Mouse (Mus musculus): ENCODE results near the gene Accs. TPM values are rescaled to one million over a fixed set of nuclear protein-coding genes. Genes with fewer than 3 reads are reported as not detected.

Accs gene
- total RNA-seq, 1 experiment from 2014 or later = 17.6 TPM

DNA sequence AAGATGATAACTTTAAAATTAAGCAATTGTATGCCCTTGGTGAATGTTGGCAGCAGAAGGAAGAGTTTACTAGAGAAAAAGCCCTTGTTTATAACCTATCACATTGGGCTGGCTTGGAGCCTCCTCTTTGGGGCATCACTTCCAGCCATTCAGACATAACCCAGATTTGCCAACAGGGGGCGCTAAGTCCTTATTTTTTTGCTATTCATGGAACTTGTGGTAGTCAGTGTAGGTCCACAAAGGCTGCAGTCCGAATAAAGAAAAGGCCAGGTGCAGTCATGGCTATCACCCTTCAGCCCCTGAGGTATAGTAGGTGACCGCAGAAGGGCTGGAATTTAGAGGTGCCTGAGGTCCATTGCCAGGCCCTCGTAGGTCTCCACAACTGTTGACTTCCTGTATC, 21.1 kb upstream of the Accs start:
- ATAC-seq (replicated peaks in 1 of 2; ENCODE audit: insufficient read depth in 1 of 2, low FRiP score in 2 of 2, low TSS enrichment in 1 of 2, low read depth in 1 of 2, poor library complexity in 2 of 2, severe bottlenecking in 2 of 2) = peak; percentile 50 to 54; a peak in 2 of 4 replicates

DNA sequence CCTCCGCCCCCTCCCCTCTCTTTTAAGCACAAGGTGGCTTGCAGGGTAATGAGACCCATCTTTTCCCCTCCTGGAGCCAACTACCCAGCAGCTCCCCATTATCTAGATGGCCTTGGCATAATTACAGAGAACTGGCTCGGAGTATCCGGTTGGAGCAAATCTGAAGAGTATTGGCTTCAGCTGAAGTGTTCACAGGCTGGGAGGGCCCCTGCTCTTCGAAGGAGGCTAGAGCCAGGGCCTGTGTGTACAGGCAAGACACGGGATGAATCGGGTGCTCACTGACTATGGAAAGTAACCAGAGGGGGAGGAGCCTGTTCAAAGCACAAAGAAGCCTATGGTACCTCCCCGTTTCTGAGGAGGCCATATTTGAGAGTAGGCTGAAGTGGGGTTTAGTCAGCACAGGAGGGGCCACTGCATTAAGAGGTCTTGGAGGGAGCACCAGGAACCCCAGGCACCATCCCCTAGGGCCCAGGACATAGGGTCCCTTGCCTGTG, 19.4 kb upstream of the Accs start, which contains the start of gene Accsl:
Gene Accsl (minus strand): TSS at position 51 of the 494 bp plus-strand sequence.
- no peak for ATAC-seq (replicated peaks in 1 of 2; ENCODE audit: insufficient read depth in 1 of 2, low FRiP score in 2 of 2, low TSS enrichment in 1 of 2, low read depth in 1 of 2, poor library complexity in 2 of 2, severe bottlenecking in 2 of 2)

DNA sequence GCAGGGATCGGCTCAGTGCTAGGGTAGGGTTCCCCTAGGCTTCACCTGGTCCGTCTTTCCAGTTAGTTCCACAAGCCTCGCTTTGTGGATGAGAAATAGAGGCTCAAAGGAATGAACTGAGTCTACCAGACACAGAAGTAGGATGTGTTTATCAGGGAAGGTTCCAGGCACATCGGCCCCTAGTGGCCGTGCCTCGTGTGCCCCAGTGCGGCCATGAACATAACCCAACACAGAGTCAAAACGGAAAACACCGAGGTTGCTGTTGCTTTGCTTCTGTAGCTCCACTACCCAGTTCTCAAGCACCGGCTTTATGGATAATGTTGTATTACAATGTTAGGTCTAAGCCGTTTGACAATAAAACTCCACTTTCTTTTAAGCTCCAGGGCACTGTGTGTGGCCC, 18.8 kb upstream of the Accs start:
- ATAC-seq (replicated peaks in 1 of 2; ENCODE audit: insufficient read depth in 1 of 2, low FRiP score in 2 of 2, low TSS enrichment in 1 of 2, low read depth in 1 of 2, poor library complexity in 2 of 2, severe bottlenecking in 2 of 2) = no peak

DNA sequence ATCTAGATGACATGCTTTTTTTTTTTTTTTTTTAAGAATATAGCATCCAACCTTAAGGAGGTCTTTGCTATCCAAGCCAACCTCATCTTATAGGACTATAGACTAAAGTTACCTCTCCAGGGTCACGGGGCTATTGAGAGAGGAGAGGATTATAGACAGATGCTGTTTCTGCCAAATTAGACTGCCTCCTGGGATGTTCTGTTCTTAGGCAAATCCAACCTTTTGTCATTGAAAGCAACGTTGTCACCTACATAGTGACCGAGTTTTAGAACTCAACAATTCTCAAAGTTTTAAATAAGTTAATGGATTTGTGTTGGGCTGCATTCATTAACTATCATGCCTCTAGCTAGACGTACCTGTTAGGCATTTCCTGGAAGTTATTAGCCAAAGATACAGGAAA, 13.5 kb upstream of the Accs start:
- no peak for ATAC-seq (replicated peaks in 1 of 2; ENCODE audit: insufficient read depth in 1 of 2, low FRiP score in 2 of 2, low TSS enrichment in 1 of 2, low read depth in 1 of 2, poor library complexity in 2 of 2, severe bottlenecking in 2 of 2)

DNA sequence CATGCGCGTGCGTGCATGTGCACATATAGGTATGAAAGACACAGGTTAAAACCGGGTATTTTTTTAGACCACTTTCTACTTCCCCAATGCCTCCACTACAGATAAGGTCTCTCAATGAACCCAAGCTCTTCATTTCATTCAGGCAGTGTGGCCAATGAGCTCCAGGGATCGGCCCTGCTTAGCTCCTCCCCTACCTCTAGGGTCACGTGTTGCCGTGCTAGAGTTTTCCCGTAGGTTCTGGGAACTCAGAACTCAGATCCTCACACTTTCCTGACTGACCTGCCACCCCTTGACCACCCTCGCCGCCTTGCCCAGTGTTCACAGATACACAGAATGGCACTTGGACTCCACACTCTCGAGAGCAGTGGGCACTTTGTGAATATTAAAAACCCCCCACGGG, 9.1 kb upstream of the Accs start:
- no peak for ATAC-seq (replicated peaks in 1 of 2; ENCODE audit: insufficient read depth in 1 of 2, low FRiP score in 2 of 2, low TSS enrichment in 1 of 2, low read depth in 1 of 2, poor library complexity in 2 of 2, severe bottlenecking in 2 of 2)

DNA sequence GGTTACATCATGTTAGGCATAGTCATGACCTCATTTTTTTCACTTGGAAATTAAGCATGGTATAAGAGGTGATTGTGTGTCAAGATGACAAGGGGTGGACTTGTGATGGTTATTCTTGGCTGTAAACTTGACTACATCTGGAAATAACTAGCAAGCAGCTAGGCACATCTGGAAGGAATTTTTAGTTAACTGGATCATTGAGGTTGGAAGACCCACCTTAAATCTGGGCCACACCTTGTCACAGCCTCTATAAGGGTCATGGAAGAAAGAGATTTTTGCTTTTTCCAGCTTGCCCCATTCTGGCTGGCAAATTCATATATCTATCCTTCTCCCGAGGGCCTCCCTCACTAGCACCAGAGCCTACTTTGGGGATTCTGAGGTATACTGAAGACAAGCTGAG, 1.6 kb upstream of the Accs start:
- no peak for ATAC-seq (replicated peaks in 1 of 2; ENCODE audit: insufficient read depth in 1 of 2, low FRiP score in 2 of 2, low TSS enrichment in 1 of 2, low read depth in 1 of 2, poor library complexity in 2 of 2, severe bottlenecking in 2 of 2)

DNA sequence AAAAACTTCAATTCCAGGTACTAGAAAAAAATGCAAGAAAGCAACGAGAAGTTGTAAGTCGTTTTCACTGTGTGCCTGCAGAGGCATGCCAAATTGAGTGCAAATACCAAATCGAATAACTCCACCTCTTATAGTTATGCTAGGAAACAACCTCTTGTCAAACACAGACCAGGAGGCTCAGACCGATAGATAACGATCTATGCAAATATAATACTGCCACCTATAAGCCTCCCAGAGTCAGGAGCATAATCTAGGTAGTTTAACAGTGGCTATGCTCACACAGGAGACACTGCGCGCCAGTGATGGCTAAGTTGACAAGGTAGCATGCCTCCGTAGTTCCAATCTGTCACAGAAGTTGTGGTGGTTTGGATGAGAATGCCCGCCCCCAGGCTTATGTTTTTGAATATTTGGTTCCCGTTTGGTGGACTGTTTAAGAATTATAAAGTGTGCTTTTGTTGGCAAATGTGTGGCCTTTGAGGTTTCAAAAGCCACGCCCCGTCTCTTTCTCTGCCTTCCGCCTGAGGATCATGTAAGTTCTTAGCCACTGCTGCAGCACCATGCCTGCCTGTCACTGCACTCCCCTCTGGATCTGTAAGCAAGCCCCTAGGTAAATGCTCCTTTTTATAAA, 688 bp upstream of the Accs start:
- peak; percentile 65 to 66 for ATAC-seq (replicated peaks in 1 of 2; ENCODE audit: insufficient read depth in 1 of 2, low FRiP score in 2 of 2, low TSS enrichment in 1 of 2, low read depth in 1 of 2, poor library complexity in 2 of 2, severe bottlenecking in 2 of 2)

DNA sequence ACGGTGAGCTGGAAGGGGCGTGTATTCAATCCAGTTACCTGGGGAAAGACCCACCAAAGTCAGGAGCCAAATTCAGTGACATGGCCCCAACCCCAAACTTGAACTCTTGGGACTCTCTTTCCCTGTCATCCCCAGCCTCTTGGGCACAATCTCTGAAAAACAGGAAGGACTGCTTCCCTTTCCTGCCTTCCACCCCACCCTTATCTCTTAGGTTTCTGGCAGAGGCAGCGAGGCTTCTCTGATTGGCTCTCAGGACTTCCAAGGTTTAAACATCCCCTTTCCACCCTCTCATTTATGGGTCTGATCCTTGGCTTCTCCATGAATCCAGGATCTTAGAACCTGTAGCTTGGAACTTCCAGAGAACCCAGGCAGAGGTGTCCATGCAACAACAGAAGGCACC, 8.4 kb downstream of the Accs start:
- no peak for ATAC-seq (replicated peaks in 1 of 2; ENCODE audit: insufficient read depth in 1 of 2, low FRiP score in 2 of 2, low TSS enrichment in 1 of 2, low read depth in 1 of 2, poor library complexity in 2 of 2, severe bottlenecking in 2 of 2)

DNA sequence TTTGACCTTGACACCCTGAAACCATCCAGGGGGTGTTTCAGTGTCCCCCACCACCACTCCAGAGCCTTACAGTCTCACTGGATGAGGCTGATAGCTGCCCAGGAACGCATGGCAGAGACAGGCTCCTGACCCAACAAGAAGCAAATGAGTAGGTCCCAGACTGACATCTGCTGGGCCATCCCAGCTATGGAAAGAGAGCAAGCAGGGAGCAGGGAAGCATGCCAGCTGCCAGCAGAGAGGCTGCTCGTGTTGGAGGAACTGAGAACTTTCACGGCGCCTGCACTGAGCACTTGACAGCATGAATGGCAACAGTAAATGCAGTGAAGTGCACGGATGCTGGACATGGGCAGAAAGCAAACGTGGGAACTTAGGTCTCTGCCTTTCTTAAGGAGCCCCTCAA, 9.6 kb downstream of the Accs start:
- no peak for ATAC-seq (replicated peaks in 1 of 2; ENCODE audit: insufficient read depth in 1 of 2, low FRiP score in 2 of 2, low TSS enrichment in 1 of 2, low read depth in 1 of 2, poor library complexity in 2 of 2, severe bottlenecking in 2 of 2)

DNA sequence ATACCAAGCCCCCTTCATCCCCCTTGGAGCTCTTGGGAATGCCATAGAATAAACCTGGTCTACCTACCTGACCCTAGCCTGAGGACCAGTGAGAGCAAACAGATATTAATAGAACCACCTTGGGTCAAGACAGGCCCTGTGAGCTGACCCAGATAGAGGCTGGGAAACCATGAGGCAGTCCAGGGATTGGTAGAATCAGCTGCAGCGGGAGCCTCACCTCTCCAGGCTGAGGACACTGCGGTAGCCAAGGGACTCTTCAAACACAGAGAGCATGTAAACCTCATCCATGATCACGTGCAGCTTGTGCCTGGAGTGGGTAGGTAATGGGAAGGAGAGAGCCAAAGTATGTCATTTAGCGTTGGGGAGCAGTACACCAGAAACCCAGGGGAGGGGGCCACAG, 10.8 kb downstream of the Accs start:
- ATAC-seq (replicated peaks in 1 of 2; ENCODE audit: insufficient read depth in 1 of 2, low FRiP score in 2 of 2, low TSS enrichment in 1 of 2, low read depth in 1 of 2, poor library complexity in 2 of 2, severe bottlenecking in 2 of 2) = no peak

DNA sequence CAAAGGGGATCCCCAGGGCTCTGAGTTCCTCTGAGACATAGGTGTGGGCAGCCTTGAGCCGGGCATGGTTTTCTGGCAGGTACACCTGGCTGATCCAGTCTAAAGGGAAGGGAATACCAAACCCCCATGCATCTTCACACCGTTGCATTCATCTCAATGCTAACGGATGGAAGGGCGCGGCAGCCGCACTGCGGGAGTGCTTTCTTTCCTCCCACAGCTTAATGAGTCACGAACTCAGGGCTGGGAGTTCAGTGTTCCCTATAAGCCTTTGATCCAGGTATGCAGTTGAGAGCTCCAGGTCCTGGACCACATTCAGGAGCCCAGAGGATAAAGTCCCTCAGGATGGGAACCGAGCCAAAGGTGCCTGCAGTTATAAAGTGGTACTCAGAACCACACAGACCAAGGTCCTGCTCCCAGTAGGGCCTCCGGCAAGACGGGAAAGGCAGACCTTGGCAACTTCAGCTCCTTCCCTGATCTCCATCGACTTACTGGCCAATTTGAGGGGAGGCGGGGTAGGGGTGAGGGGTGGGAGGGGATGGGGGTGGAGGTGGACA, 13.4 kb downstream of the Accs start:
- ATAC-seq (replicated peaks in 1 of 2; ENCODE audit: insufficient read depth in 1 of 2, low FRiP score in 2 of 2, low TSS enrichment in 1 of 2, low read depth in 1 of 2, poor library complexity in 2 of 2, severe bottlenecking in 2 of 2) = no peak

DNA sequence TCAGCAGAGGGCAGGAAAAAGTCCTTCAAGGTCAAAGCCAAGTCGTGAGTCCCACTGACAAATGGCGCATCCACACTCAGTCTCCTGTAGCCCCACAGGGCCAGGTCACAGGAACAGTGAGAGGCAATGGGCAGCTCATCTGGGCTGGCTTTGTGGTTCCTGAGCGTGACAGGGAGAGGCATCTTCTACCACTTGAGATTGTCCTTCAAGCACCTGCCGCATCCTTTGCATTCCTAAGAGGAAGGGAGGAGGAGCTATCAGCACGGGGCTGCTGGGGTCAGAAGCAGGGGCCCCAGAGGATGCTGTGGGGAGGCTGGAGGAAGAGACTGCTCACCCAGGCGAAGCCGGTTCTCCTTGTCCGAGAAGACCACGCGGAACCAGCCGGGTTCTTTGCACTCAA, 14.1 kb downstream of the Accs start:
- no peak for ATAC-seq (replicated peaks in 1 of 2; ENCODE audit: insufficient read depth in 1 of 2, low FRiP score in 2 of 2, low TSS enrichment in 1 of 2, low read depth in 1 of 2, poor library complexity in 2 of 2, severe bottlenecking in 2 of 2)

DNA sequence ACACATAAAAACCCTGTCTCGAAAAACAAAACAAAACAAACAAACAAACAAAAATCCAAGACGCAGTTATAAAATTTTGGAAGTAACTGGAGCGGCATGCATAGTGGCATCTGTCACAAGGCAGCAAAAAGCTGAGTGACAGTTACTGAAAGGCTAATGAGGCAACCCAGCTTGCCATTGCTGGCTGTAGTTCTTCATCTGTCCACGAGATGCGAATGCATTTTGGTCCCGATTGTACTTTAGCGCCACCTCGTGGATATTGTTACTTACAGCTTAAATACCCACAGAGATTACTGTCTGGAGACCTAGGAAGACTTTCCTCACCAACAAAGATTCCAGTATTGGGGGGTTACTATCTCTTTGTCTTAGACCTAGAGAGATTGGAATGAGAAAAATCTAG, 26.2 kb downstream of the Accs start:
- peak; percentile 86 to 91 for ATAC-seq (replicated peaks in 1 of 2; ENCODE audit: insufficient read depth in 1 of 2, low FRiP score in 2 of 2, low TSS enrichment in 1 of 2, low read depth in 1 of 2, poor library complexity in 2 of 2, severe bottlenecking in 2 of 2)

DNA sequence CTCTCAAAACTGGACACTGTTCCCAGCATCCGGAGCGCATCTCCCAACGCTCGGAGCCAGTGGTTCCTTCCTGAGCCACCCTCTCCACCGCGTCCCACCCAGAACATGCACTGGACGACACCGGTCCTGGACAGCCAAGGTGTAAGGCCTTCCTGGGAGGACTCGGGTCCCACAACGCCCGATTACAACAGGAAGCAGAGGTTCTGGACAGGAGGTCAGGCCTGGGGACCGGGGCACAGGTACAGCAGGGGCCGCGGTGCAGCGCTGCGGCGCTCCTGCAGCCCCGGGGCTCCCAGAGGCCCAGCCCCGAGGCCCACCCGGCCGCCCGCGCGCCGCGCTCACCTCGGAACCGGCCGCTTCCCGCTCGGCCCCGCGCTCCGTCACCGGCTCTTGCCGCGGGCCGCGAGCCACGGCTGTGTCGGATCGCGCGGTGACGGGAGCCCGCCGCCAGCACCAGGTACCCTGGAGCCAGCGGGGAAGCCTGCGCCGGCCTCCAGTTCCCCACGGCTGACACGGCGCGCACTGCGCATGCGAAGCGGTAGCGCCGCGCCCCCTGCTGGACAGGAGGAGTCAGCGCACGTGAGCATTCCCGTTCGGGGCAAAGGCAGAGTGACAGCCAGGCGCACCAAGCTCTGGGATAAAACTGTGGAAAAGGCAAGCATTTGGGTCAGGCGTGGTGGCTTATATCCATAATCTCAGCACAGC, 27.5 kb downstream of the Accs start, which contains the start of gene Ext2:
Gene Ext2 (minus strand): TSS at position 524 of the 705 bp plus-strand sequence.
- peak; percentile 90 to 96 for ATAC-seq (replicated peaks in 1 of 2; ENCODE audit: insufficient read depth in 1 of 2, low FRiP score in 2 of 2, low TSS enrichment in 1 of 2, low read depth in 1 of 2, poor library complexity in 2 of 2, severe bottlenecking in 2 of 2)

DNA sequence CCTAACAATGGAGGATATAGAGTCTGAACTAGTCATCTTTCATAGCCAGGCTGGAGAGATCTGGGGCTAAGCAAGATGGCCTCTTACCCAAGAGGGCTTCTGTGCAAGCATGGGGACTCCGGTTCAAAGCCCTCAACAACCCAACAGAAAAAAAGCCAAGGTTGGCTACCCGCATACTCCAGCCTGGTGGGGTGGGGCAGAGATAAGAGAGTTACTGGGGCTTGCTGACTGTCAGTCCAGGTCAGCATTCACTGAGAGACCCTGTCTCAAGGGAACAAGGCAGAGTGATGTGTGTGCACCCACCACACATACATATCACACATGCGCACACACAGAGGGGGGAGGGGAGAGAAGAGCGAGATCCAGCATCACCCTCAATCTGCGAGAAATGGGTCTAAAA, 32.0 kb downstream of the Accs start:
- ATAC-seq (replicated peaks in 1 of 2; ENCODE audit: insufficient read depth in 1 of 2, low FRiP score in 2 of 2, low TSS enrichment in 1 of 2, low read depth in 1 of 2, poor library complexity in 2 of 2, severe bottlenecking in 2 of 2) = no peak

DNA sequence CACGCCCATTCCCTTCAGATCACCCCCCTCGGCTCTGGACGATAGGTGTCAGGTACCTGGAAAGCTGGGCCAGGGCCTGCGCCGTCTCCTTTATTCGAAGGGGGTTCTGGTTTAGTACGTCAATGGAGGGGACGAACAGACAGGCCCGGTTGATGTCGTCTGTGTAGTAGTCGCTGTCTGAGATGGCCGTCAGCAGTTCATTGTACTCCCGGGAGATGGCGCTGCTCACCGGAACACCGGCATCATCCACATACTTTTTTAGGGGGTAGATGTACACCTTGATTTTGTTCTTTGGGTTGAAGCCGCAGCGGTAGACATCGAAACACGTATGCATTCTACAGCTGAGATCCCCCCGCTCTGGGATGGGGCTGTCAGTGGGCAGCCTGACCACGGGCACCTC, 36.4 kb downstream of the Accs start:
- no peak for ATAC-seq (replicated peaks in 1 of 2; ENCODE audit: insufficient read depth in 1 of 2, low FRiP score in 2 of 2, low TSS enrichment in 1 of 2, low read depth in 1 of 2, poor library complexity in 2 of 2, severe bottlenecking in 2 of 2)

DNA sequence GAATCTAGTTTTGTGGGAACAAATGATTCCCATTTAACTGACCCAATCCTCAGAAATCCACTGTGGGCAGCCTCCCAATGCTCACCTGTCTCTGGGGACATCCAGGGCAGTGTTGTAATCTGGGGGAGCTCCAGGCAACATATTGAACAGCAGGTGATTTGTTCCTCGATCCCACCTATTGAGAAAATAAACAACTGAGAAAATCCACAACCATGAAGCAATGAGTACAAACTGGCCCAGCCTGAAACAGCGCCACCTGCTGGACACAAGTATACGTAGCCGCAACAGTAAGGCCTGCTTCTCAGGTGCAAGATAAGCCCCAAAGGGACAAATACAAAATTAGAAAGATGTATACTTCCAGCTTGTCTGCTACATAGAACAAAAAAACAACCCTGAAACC, 37.9 kb downstream of the Accs start:
- peak; percentile 63 to 65; a peak in 2 of 4 replicates for ATAC-seq (replicated peaks in 1 of 2; ENCODE audit: insufficient read depth in 1 of 2, low FRiP score in 2 of 2, low TSS enrichment in 1 of 2, low read depth in 1 of 2, poor library complexity in 2 of 2, severe bottlenecking in 2 of 2)

DNA sequence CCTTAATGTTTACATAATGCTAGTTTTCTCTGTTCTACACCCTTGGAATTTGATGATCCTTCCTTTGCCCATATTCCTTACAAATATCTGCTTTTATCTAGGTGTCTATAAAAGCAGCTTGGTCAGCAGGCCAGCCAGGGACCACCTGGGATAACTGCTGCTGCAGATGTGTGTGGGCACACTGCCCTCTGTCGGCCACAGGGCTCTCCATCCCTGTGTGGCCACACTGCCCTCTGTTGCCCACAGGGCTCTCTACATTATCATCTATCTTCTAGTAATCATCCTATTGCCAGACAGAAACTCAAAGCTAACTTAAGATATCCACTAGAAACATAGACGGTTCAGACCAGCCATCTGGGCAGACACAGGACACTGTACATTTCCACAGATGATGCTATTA, 39.8 kb downstream of the Accs start:
- ATAC-seq (replicated peaks in 1 of 2; ENCODE audit: insufficient read depth in 1 of 2, low FRiP score in 2 of 2, low TSS enrichment in 1 of 2, low read depth in 1 of 2, poor library complexity in 2 of 2, severe bottlenecking in 2 of 2) = peak; percentile 74 to 75; a peak in 3 of 4 replicates
